In genomic region chr11:100677810-100678209, GRCm38 (mm10) we compare ENCODE assay signal across 30 mouse cellular contexts. TPM values are rescaled to one million over a fixed set of nuclear protein-coding genes. Genes with fewer than 3 reads are reported as not detected.
DNase-seq lines count a peak whose midpoint lies in the region; ATAC-seq and TF ChIP-seq lines count a peak whose summit lies in the region.
"Had no signal": no experiment of that assay in that cellular context is flagged by ENCODE, and none has a peak within 500 bp of the region (broad histone marks: within the 10 kb centered on the region; RNA-seq: fewer than 3 reads in every experiment).

No protein-coding gene starts in this region.

- H3K27ac ChIP-seq in CH12.LX (ENCODE audit: insufficient read depth, low read depth): no peak overlapping the region
- peak overlapping the region; percentile 72 for H3K27ac ChIP-seq in olfactory bulb, adult 2 months (ENCODE audit: insufficient read depth, low read depth, low read length)
- H3K27ac ChIP-seq: embryonic facial prominence, embryonic 13.5 days; intestine, embryonic 15.5 days; macrophage had no signal

- no peak overlapping the region for H3K9ac ChIP-seq in CH12.LX (ENCODE audit: insufficient read depth, low read depth)
- H3K9ac ChIP-seq: embryonic facial prominence, embryonic 13.5 days; intestine, embryonic 15.5 days had no signal

- dilution Hi-C loops in CH12.LX (cut with MboI; ENCODE audit: extremely low pct_ligation_motif_present, extremely low pct_unique_long_range_greater_than_20kb, low sequenced_read_pairs): no loop called here

- no peak for TF ChIP-seq EP300 in CH12.LX (IDR thresholded peaks at IDR 0.05; ENCODE audit: low read length)

- 28% methylated on average over 7 of the region's 7 CpGs for WGBS in olfactory bulb, adult 2 months

- peak; percentile 24 to 37 for DNase-seq in frontal cortex, postnatal 36 days (ENCODE audit: low spot score in 2 of 2)
- peak; percentile 24 to 53 for DNase-seq in left cerebral cortex, postnatal 25 days (ENCODE audit: low spot score in 2 of 2)
- no peak for DNase-seq in left cerebral cortex, postnatal 10 days (ENCODE audit: extremely low spot score in 1 of 2, low spot score in 2 of 2)
- no peak for DNase-seq in CH12.LX (ENCODE audit: extremely low read depth)
- no peak for DNase-seq in lung, postnatal 25 days (ENCODE audit: low spot score)
- DNase-seq in kidney, adult 18-20 months: no peak
- DNase-seq: adrenal gland, adult 8-10 months; cerebellum, adult 8-10 months; cerebellum, postnatal 36 days; embryo, embryonic 11 days; gastrocnemius, postnatal 36 days; kidney, adult 9 months; kidney, postnatal 14 days had no signal

- no peaks in the 10 kb centered on the region for H3K79me2 ChIP-seq in CH12.LX (replicated peaks; ENCODE audit: control insufficient read depth, extremely low read depth, insufficient read depth, poor library complexity, severe bottlenecking)

- ATAC-seq in frontal cortex, adult (ENCODE audit: low TSS enrichment): no peak
- ATAC-seq: CD4-positive, CD25-positive, alpha-beta regulatory T cell, adult 4 months; forebrain, embryonic 14.5 days; hindbrain, embryonic 16.5 days; intestine, embryonic 15.5 days had no signal

- H3K9me3 ChIP-seq in CH12.LX (replicated peaks; ENCODE audit: low read length): no peaks in the 10 kb centered on the region
- H3K9me3 ChIP-seq: embryonic facial prominence, embryonic 13.5 days; intestine, embryonic 15.5 days had no signal

- intact Hi-C loops in left cerebral cortex, postnatal 25 days (cut with DNase I): no loop called here
- intact Hi-C loops in left cerebral cortex, postnatal 10 days (cut with DNase I): no loop called here

- peaks cover 12 to 48% of the 10 kb centered on the region in 2 experiments for H3K4me1 ChIP-seq in CH12.LX (ENCODE audit: control insufficient read depth in 1 of 2, insufficient read depth in 2 of 2)
- H3K4me1 ChIP-seq in olfactory bulb, adult 2 months (ENCODE audit: control insufficient read depth, insufficient read depth, low read length): peaks cover 20% of the 10 kb centered on the region

- H3K36me3 ChIP-seq in CH12.LX (replicated peaks in 1 of 2; ENCODE audit: control insufficient read depth in 1 of 2, insufficient read depth in 1 of 2, low read length in 1 of 2): no peaks in the 10 kb centered on the region
- H3K36me3 ChIP-seq: embryonic facial prominence, embryonic 13.5 days; intestine, embryonic 15.5 days had no signal

- peaks cover 16% of the 10 kb centered on the region for H3K27me3 ChIP-seq in CH12.LX (replicated peaks)

- no peak for TF ChIP-seq POLR2A in CH12.LX (IDR thresholded peaks at IDR 0.05; ENCODE audit: low read depth, low read length)
- TF ChIP-seq POLR2A in olfactory bulb, adult 2 months (IDR thresholded peaks at IDR 0.05; ENCODE audit: insufficient read depth, low read depth, low read length): no peak

- TF ChIP-seq CTCF in CH12.LX (conservative IDR thresholded peaks at IDR 0.05 in 1 of 2, IDR thresholded peaks at IDR 0.05 in 1 of 2; ENCODE audit: low read depth in 2 of 2, low read length in 2 of 2): no peak
- TF ChIP-seq CTCF in olfactory bulb, adult 2 months (IDR thresholded peaks at IDR 0.05; ENCODE audit: insufficient read depth, low read depth, low read length): no peak

- H3K4me3 ChIP-seq in CH12.LX (replicated peaks in 1 of 3; ENCODE audit: low read depth in 2 of 3, low read length in 2 of 3, poor library complexity in 1 of 3): no peak overlapping the region
- H3K4me3 ChIP-seq in olfactory bulb, adult 2 months (ENCODE audit: insufficient read depth, low read depth, low read length): no peak overlapping the region
- H3K4me3 ChIP-seq: embryonic facial prominence, embryonic 13.5 days; erythroblast, embryonic 14.5 days; intestine, embryonic 15.5 days had no signal

- no peak for TF ChIP-seq RAD21 in CH12.LX (IDR thresholded peaks at IDR 0.05; ENCODE audit: low read depth, low read length)

- in situ Hi-C loops in CH12.LX (cut with MboI; ENCODE audit: low pct_ligation_motif_present, low pct_unique_long_range_greater_than_20kb, low sequenced_read_pairs): no loop called here

- no peak overlapping the region for H3K4me2 ChIP-seq in CH12.LX (ENCODE audit: insufficient read depth, low read depth, poor library complexity, severe bottlenecking)
- H3K4me2 ChIP-seq: embryonic facial prominence, embryonic 13.5 days; intestine, embryonic 15.5 days had no signal

TF ChIP-seq in CH12.LX, 34 proteins besides CTCF, POLR2A, EP300 and RAD21:
- TF ChIP-seq ZNF384 (IDR thresholded peaks at IDR 0.05; ENCODE audit: low read depth, low read length) (no peak), NELFE (IDR thresholded peaks at IDR 0.05; ENCODE audit: low read depth, low read length) (no peak), CHD2 (IDR thresholded peaks at IDR 0.05; ENCODE audit: low read length) (0 out of 2 replicates have a peak, but pooled peaks have one; percentile 9), IRF4 (IDR thresholded peaks at IDR 0.05; ENCODE audit: low read depth, low read length) (peak; percentile 74), E2F4 (IDR thresholded peaks at IDR 0.05; ENCODE audit: insufficient replicate concordance, low read depth, low read length) (no peak), SMC3 (IDR thresholded peaks at IDR 0.05; ENCODE audit: low read depth, low read length) (no peak)

RNA-seq across cellular contexts. Expression of gene Zfp385c, which starts 14.4 kb away (rescaled TPM):
- under 1 TPM; 0.16 to 0.30 TPM for total RNA-seq in left cerebral cortex, postnatal 25 days (2021)
- total RNA-seq in left cerebral cortex, postnatal 10 days (2021): under 1 TPM; 0.21 to 0.75 TPM
- total RNA-seq in CH12.LX (2012; rRNA removed) (0.04 and 0.08 TPM in 2 replicates), CH12.LX (2014; rRNA removed) (not detected in 2 replicates)
- 0.14 and 0.15 TPM in 2 replicates for polyA plus RNA-seq in CH12.LX (2012; ENCODE audit: insufficient read length, low read depth)
- not detected in 2 replicates for polyA plus RNA-seq in olfactory bulb, adult 2 months (2012; ENCODE audit: insufficient read depth, insufficient read length, low replicate concordance, missing spikeins)
- total RNA-seq: liver, adult 2 months; neutrophil, adult 5-6 weeks had no signal
- polyA plus RNA-seq: erythroblast, embryonic 14.5 days; forebrain, embryonic 14.5 days; liver, adult 2 months; liver, embryonic 16.5 days had no signal

RNA-seq across cellular contexts. Expression of gene Dhx58, which starts 26.3 kb away (rescaled TPM):
- total RNA-seq in left cerebral cortex, postnatal 25 days (2021): 1 to 10 TPM; 1.9 to 2.6 TPM
- total RNA-seq in left cerebral cortex, postnatal 10 days (2021): 1 to 10 TPM; 1.8 to 1.9 TPM
- 6.3 and 7.2 TPM in 2 replicates for total RNA-seq in CH12.LX (2012; rRNA removed)
- total RNA-seq in CH12.LX (2014; rRNA removed): 5.7 and 6.4 TPM in 2 replicates
- polyA plus RNA-seq in CH12.LX (2012; ENCODE audit: insufficient read length, low read depth): 14.7 and 15.7 TPM in 2 replicates
- not detected in 2 replicates for polyA plus RNA-seq in olfactory bulb, adult 2 months (2012; ENCODE audit: insufficient read depth, insufficient read length, low replicate concordance, missing spikeins)

RNA-seq across cellular contexts. Expression of gene Kat2a, which starts 34.5 kb away (rescaled TPM):
- total RNA-seq in left cerebral cortex, postnatal 25 days (2021): 10 to 100 TPM; 58.9 to 59.4 TPM
- total RNA-seq in left cerebral cortex, postnatal 10 days (2021): 10 to 100 TPM; 68.3 to 68.6 TPM
- total RNA-seq in CH12.LX (2012; rRNA removed) (30.7 and 34.2 TPM in 2 replicates), CH12.LX (2014; rRNA removed) (25.3 and 27.2 TPM in 2 replicates)
- polyA plus RNA-seq in CH12.LX (2012; ENCODE audit: insufficient read length, low read depth): 81.0 and 82.9 TPM in 2 replicates
- polyA plus RNA-seq in olfactory bulb, adult 2 months (2012; ENCODE audit: insufficient read depth, insufficient read length, low replicate concordance, missing spikeins): not detected in 2 replicates

RNA-seq across cellular contexts. Expression of gene Hspb9, which starts 35.8 kb away (rescaled TPM):
- not detected for total RNA-seq in left cerebral cortex, postnatal 25 days (2021)
- total RNA-seq in left cerebral cortex, postnatal 10 days (2021): not detected
- total RNA-seq in CH12.LX (2012; rRNA removed) (not detected in 2 replicates), CH12.LX (2014; rRNA removed) (not detected in 2 replicates)
- polyA plus RNA-seq in CH12.LX (2012; ENCODE audit: insufficient read length, low read depth): 0.54 and 0.57 TPM in 2 replicates
- not detected in 2 replicates for polyA plus RNA-seq in olfactory bulb, adult 2 months (2012; ENCODE audit: insufficient read depth, insufficient read length, low replicate concordance, missing spikeins)
- total RNA-seq: gastrocnemius, postnatal 36 days; hematopoietic stem cell, adult 5-6 weeks; layer of hippocampus, adult 18-20 months; layer of hippocampus, postnatal 14 days; liver, adult 2 months; neutrophil, adult 5-6 weeks had no signal
- polyA plus RNA-seq: embryonic facial prominence, embryonic 13.5 days; erythroblast, embryonic 14.5 days; forebrain, embryonic 14.5 days; heart, postnatal 0 days; liver, adult 2 months; lung, embryonic 16.5 days; macrophage had no signal

RNA-seq across cellular contexts. Expression of gene Dnajc7, which starts 57.8 kb away (rescaled TPM):
- 100 to 1,000 TPM; 231 to 258 TPM for total RNA-seq in left cerebral cortex, postnatal 25 days (2021)
- 100 to 1,000 TPM; 234 to 253 TPM for total RNA-seq in left cerebral cortex, postnatal 10 days (2021)
- total RNA-seq in CH12.LX (2012; rRNA removed) (249 and 250 TPM in 2 replicates), CH12.LX (2014; rRNA removed) (123 and 141 TPM in 2 replicates)
- polyA plus RNA-seq in CH12.LX (2012; ENCODE audit: insufficient read length, low read depth): 455 and 516 TPM in 2 replicates
- polyA plus RNA-seq in olfactory bulb, adult 2 months (2012; ENCODE audit: insufficient read depth, insufficient read length, low replicate concordance, missing spikeins): 670 TPM in 1 of 2 replicates, not detected in the other

Comparison
In these comparisons a context has a peak if more than half of its experiments do, and no peak if none do; other contexts are left out.
1. DNase-seq: peak in frontal cortex, postnatal 36 days (2 of 2) and left cerebral cortex, postnatal 25 days (2 of 2); none in left cerebral cortex, postnatal 10 days (0 of 2), CH12.LX (single experiment), lung, postnatal 25 days (single experiment) and kidney, adult 18-20 months (single experiment).